Mouse (Mus musculus) gastrocnemius, postnatal 25 days (tissue): ENCODE data around the gene Itga2b. TPM values are rescaled to one million over a fixed set of nuclear protein-coding genes. Genes with fewer than 3 reads are reported as not detected.
A peak's percentile ranks its signal among the peaks of the same experiment; 100 is the strongest.
"Not testable (repeated sequence)": the region's sequence is repeated elsewhere in the genome, so short reads cannot be mapped to it uniquely, and the experiment has no call there.

Experiments used
- DNase-seq: peaks from one replicate; pipeline ENCODE4 v3.0.0; 2022
- microRNA-seq, 2 experiments: library from miRNA; unstranded; fragments of <30 nt; microRNA quantifications; one replicate each; pipeline ENCODE4 v1.2.0; 2021; ENCODE audit warnings: borderline replicate concordance in 2 of 2
- total RNA-seq, 2 experiments: library from RNA; stranded (reverse); gene quantifications; 1 replicate in 1 of 2; 2 replicates in 1 of 2; pipeline ENCODE4 v1.2.3; 2021

Gene Itga2b
- total RNA-seq, 2 experiments from 2014 or later, result 1.4 to 1.6 TPM

- no peak for DNase-seq
Observed at GRCm38 (mm10) chr11:102411061-102411460, 58.9 kb downstream of the Itga2b start.

- DNase-seq, result not testable (repeated sequence)
Observed at GRCm38 (mm10) chr11:102410345-102410744, 59.6 kb downstream of the Itga2b start.

- no peak for DNase-seq
Observed at GRCm38 (mm10) chr11:102409795-102410330, 60.1 kb downstream of the Itga2b start.

GRCm38 (mm10) chr11:102408888-102409794 lies 60.8 kb downstream of the Itga2b start:
- no peak for DNase-seq

- peak; percentile 97 for DNase-seq
Observed at GRCm38 (mm10) chr11:102408344-102408876, 61.5 kb downstream of the Itga2b start.

GRCm38 (mm10) chr11:102407834-102408215 lies 62.1 kb downstream of the Itga2b start, which contains the start of gene Slc25a39:
Slc25a39 (minus strand) TSS chr11:102407946.
- DNase-seq, result no peak

- peak; percentile 94 for DNase-seq
Observed at GRCm38 (mm10) chr11:102406900-102407833, 62.8 kb downstream of the Itga2b start.

- DNase-seq, result no peak
Observed at GRCm38 (mm10) chr11:102406401-102406800, 63.5 kb downstream of the Itga2b start.

GRCm38 (mm10) chr11:102405544-102406285 lies 64.2 kb downstream of the Itga2b start:
- DNase-seq, result no peak

GRCm38 (mm10) chr11:102404161-102405010 lies 65.5 kb downstream of the Itga2b start:
- DNase-seq, result no peak

GRCm38 (mm10) chr11:102403657-102404056 lies 66.3 kb downstream of the Itga2b start:
- no peak for DNase-seq

Small RNA genes lying within 50 kb of the gene (microRNA-seq; reads per million reads assigned to microRNA genes)
- 0 reads per million in 2 experiments for gene Mir6930

Other genes starting within 250 kb of the Itga2b start
- gene Hdac5, start 240.0 kb downstream of the Itga2b start, total RNA-seq, result 10 to 100 TPM; 61.8 to 63.6 TPM
- gene BC030867, start 221.2 kb downstream of the Itga2b start, total RNA-seq, result not detected
- gene Asb16, start 201.4 kb downstream of the Itga2b start, total RNA-seq, result 10 to 100 TPM; 70.0 to 71.3 TPM
- gene Tmub2, start 185.2 kb downstream of the Itga2b start, total RNA-seq, result 10 to 100 TPM; 11.5 to 14.6 TPM
- 10 to 100 TPM; 12.4 to 13.1 TPM for gene Atxn7l3, start 173.5 kb downstream of the Itga2b start, total RNA-seq
- gene Ubtf, start 150.4 kb downstream of the Itga2b start, total RNA-seq, result 10 to 100 TPM; 36.6 to 37.8 TPM
- gene Slc4a1, start 103.9 kb downstream of the Itga2b start, total RNA-seq, result under 1 TPM; 0.08 to 0.56 TPM
- gene Rundc3a, start 76.7 kb downstream of the Itga2b start, total RNA-seq, result under 1 TPM in 1 of 2 experiments, not detected in 1; 0.35 TPM
- 10 to 100 TPM; 54.4 to 76.1 TPM for gene Slc25a39, start 62.2 kb downstream of the Itga2b start, total RNA-seq
- 10 to 100 TPM; 28.7 to 35.2 TPM for gene Grn, start 39.8 kb downstream of the Itga2b start, total RNA-seq
- gene Fam171a2, start 22.4 kb downstream of the Itga2b start, total RNA-seq, result 1 to 10 TPM; 1.6 to 2.7 TPM
- gene Gpatch8, start 86.3 kb upstream of the Itga2b start, total RNA-seq, result 10 to 100 TPM; 17.5 to 19.6 TPM
- gene Gm11627, start 109.3 kb upstream of the Itga2b start, total RNA-seq, result under 1 TPM in 1 of 2 experiments, not detected in 1; 0.43 TPM
- gene Fzd2, start 134.3 kb upstream of the Itga2b start, total RNA-seq, result 1 to 10 TPM; 2.5 to 2.7 TPM
- not detected for gene Meioc, start 193.6 kb upstream of the Itga2b start, total RNA-seq
- gene Ccdc43, start 227.7 kb upstream of the Itga2b start, total RNA-seq, result 10 to 100 TPM; 60.3 to 73.0 TPM